Mouse (Mus musculus) intestine, embryonic 14.5 days (tissue): ENCODE results near the gene Cacna1c. TPM values are rescaled to one million over a fixed set of nuclear protein-coding genes. Genes with fewer than 3 reads are reported as not detected.

Experiments used
- ATAC-seq: fragments of 200-750 bp; cut with Nextera tagmentation; replicated peaks from 2 replicates; pipeline ENCODE4 v1.8.0; 2017; ENCODE audit warnings: low read depth, moderate number of reproducible peaks, moderate TSS enrichment, moderate library complexity; ENCODE audit not compliant: low FRiP score, low TSS enrichment
- DNase-seq: peaks from one replicate; pipeline ENCODE4 v3.0.0-alpha.2; 2018; ENCODE audit warnings: low spot score
- H3K27ac ChIP-seq: fragments of 300-500 bp; sonication (generic); 2 replicates; pipeline ENCODE4 v1.5.1; 2014; ENCODE audit warnings: low read depth, mild to moderate bottlenecking, control low read depth
- H3K27me3 ChIP-seq: fragments of 300-500 bp; sonication (generic); replicated peaks from 2 replicates; pipeline ENCODE4 v1.6.1; 2014; ENCODE audit warnings: low read length, control low read depth; ENCODE audit not compliant: control insufficient read depth, insufficient read depth
- H3K36me3 ChIP-seq: fragments of 300-500 bp; sonication (generic); 2 replicates; pipeline ENCODE4 v1.6.1; 2014; ENCODE audit warnings: low read length, control low read depth; ENCODE audit not compliant: control insufficient read depth, insufficient read depth
- H3K4me1 ChIP-seq: fragments of 300-500 bp; sonication (generic); replicated peaks from 2 replicates; pipeline ENCODE4 v1.6.1; 2014; ENCODE audit warnings: low read length, control low read depth, mixed read lengths; ENCODE audit not compliant: control insufficient read depth, insufficient read depth
- H3K4me2 ChIP-seq: fragments of 300-500 bp; sonication (generic); 2 replicates; pipeline ENCODE4 v1.6.1; 2014; ENCODE audit warnings: low read length
- H3K4me3 ChIP-seq: fragments of 300-500 bp; sonication (generic); 2 replicates; pipeline ENCODE4 v1.5.1; 2014; ENCODE audit warnings: low read depth, low read length, control low read depth, mixed read lengths
- H3K9ac ChIP-seq: fragments of 300-500 bp; sonication (generic); 2 replicates; pipeline ENCODE4 v1.6.1; 2014; ENCODE audit warnings: mild to moderate bottlenecking, low read length
- H3K9me3 ChIP-seq: fragments of 300-500 bp; sonication (generic); 2 replicates; pipeline ENCODE4 v1.6.1; 2016; ENCODE audit warnings: low read length, control low read depth; ENCODE audit not compliant: control insufficient read depth
- whole genome bisulfite sequencing: fragments of 180-500 bp; shearing (Covaris S2); extraction: QIAGEN DNeasy Blood & Tissue Kit; methylation state at CpG from one replicate; pipeline ENCODE4 v1.1.7; 2014; 5-methylcytosine and 5-hydroxymethylcytosine counted together
- polyA plus RNA-seq: library from polyadenylated mRNA; unstranded; fragments of >200 nt; fragmentation: Nextera tagmentation; extraction: Ambion mirVana; gene quantifications from 2 replicates; pipeline ENCODE4 v1.2.1, GENCODE M21; 2014

The Cacna1c gene
- polyA plus RNA-seq, 1 experiment from 2014 or later: 6.5 TPM

GRCm38 (mm10) chr6:119021226-119021625 is 175.0 kb downstream of the Cacna1c start:
- Histone ChIP-seq H3K36me3 (no peaks in the 10 kb centered on the region), H3K27me3 (no peaks in the 10 kb centered on the region), H3K9me3 (no peaks in the 10 kb centered on the region), H3K27ac (peak overlapping the region; percentile 74; the same call in 1 of the 2 replicates), H3K9ac (no peak overlapping the region), H3K4me1 (peaks cover 12% of the 10 kb centered on the region), H3K4me2 (no peak overlapping the region), H3K4me3 (no peak overlapping the region)
- ATAC-seq: peak; percentile 50; the same call in 1 of the 2 replicates
- WGBS: 30% methylated on average over 8 of the region's 8 CpGs
- no peak for DNase-seq

GRCm38 (mm10) chr6:119018956-119019355 is 177.3 kb downstream of the Cacna1c start:
- Histone ChIP-seq H3K36me3 (no peaks in the 10 kb centered on the region), H3K9ac (no peak overlapping the region), H3K9me3 (no peaks in the 10 kb centered on the region), H3K27me3 (no peaks in the 10 kb centered on the region), H3K4me2 (no peak overlapping the region), H3K27ac (no peak overlapping the region), H3K4me1 (peaks cover 12% of the 10 kb centered on the region), H3K4me3 (no peak overlapping the region)
- ATAC-seq (no peak), DNase-seq (no peak)
- 86% methylated on average over 6 of the region's 6 CpGs for WGBS

GRCm38 (mm10) chr6:119018256-119018655 is 178.0 kb downstream of the Cacna1c start:
- no peak overlapping the region for H3K27ac ChIP-seq
- H3K9ac ChIP-seq: no peak overlapping the region
- no peak overlapping the region for H3K4me2 ChIP-seq
- H3K36me3 ChIP-seq: no peaks in the 10 kb centered on the region
- H3K27me3 ChIP-seq: no peaks in the 10 kb centered on the region
- H3K4me3 ChIP-seq: no peak overlapping the region
- ATAC-seq (no peak), DNase-seq (no peak)
- peaks cover 12% of the 10 kb centered on the region for H3K4me1 ChIP-seq
- H3K9me3 ChIP-seq: no peaks in the 10 kb centered on the region
- 93% methylated on average over 2 of the region's 2 CpGs for WGBS

- DNase-seq: no peak
- ATAC-seq: no peak
- no peak overlapping the region for H3K9ac ChIP-seq
- no peak overlapping the region for H3K4me3 ChIP-seq
- H3K27ac ChIP-seq: no peak overlapping the region
- H3K4me1 ChIP-seq: peaks cover 12% of the 10 kb centered on the region
- no peaks in the 10 kb centered on the region for H3K36me3 ChIP-seq
- WGBS: 81% methylated on average over 10 of the region's 10 CpGs
- H3K9me3 ChIP-seq: no peaks in the 10 kb centered on the region
- no peaks in the 10 kb centered on the region for H3K27me3 ChIP-seq
- H3K4me2 ChIP-seq: no peak overlapping the region
Measured at GRCm38 (mm10) chr6:119017498-119017897, 178.7 kb downstream of the Cacna1c start.

GRCm38 (mm10) chr6:119015346-119015745 is 180.9 kb downstream of the Cacna1c start:
- no peak overlapping the region for H3K9ac ChIP-seq
- no peaks in the 10 kb centered on the region for H3K27me3 ChIP-seq
- no peak overlapping the region for H3K4me3 ChIP-seq
- H3K4me1 ChIP-seq: peaks cover 7% of the 10 kb centered on the region
- no peaks in the 10 kb centered on the region for H3K9me3 ChIP-seq
- no peak overlapping the region for H3K4me2 ChIP-seq
- 25% methylated on average over 2 of the region's 2 CpGs for WGBS
- H3K36me3 ChIP-seq: no peaks in the 10 kb centered on the region
- DNase-seq (no peak), ATAC-seq (no peak)
- no peak overlapping the region for H3K27ac ChIP-seq

GRCm38 (mm10) chr6:119013168-119014098 is 182.8 kb downstream of the Cacna1c start:
- H3K27me3 ChIP-seq: no peaks in the 10 kb centered on the region
- no peak overlapping the region for H3K27ac ChIP-seq
- H3K36me3 ChIP-seq: no peaks in the 10 kb centered on the region
- DNase-seq: no peak
- no peak for ATAC-seq
- no peak overlapping the region for H3K9ac ChIP-seq
- WGBS: 85% methylated on average over 13 of the region's 13 CpGs
- no peaks in the 10 kb centered on the region for H3K9me3 ChIP-seq
- H3K4me1 ChIP-seq: no peaks in the 10 kb centered on the region
- H3K4me2 ChIP-seq: no peak overlapping the region
- H3K4me3 ChIP-seq: no peak overlapping the region

- WGBS: 19% methylated on average over 3 of the region's 3 CpGs
- no peak overlapping the region for H3K27ac ChIP-seq
- H3K9ac ChIP-seq: no peak overlapping the region
- no peak overlapping the region for H3K4me3 ChIP-seq
- H3K9me3 ChIP-seq: no peaks in the 10 kb centered on the region
- no peak for ATAC-seq
- H3K36me3 ChIP-seq: no peaks in the 10 kb centered on the region
- H3K4me2 ChIP-seq: no peak overlapping the region
- H3K27me3 ChIP-seq: no peaks in the 10 kb centered on the region
- H3K4me1 ChIP-seq: no peaks in the 10 kb centered on the region
- DNase-seq: no peak
Measured at GRCm38 (mm10) chr6:119010875-119011274, 185.3 kb downstream of the Cacna1c start.

- Histone ChIP-seq H3K4me3 (no peak overlapping the region), H3K36me3 (no peaks in the 10 kb centered on the region), H3K27ac (no peak overlapping the region), H3K4me2 (no peak overlapping the region), H3K9ac (no peak overlapping the region), H3K9me3 (no peaks in the 10 kb centered on the region), H3K27me3 (no peaks in the 10 kb centered on the region), H3K4me1 (no peaks in the 10 kb centered on the region)
- WGBS: 76% methylated on average over 7 of the region's 7 CpGs
- DNase-seq (no peak), ATAC-seq (no peak)
Measured at GRCm38 (mm10) chr6:119009526-119009925, 186.7 kb downstream of the Cacna1c start.
